Mouse (Mus musculus) liver, postnatal 0 days (tissue): ENCODE data around the gene Raet1e.
"Not testable (repeated sequence)": the region's sequence is repeated elsewhere in the genome, so short reads cannot be mapped to it uniquely, and the experiment has no call there.

Experiments
- CTCF ChIP-seq: sonication (generic); IDR thresholded peaks from 2 replicates; pipeline ENCODE4 v1.5.1; 2016; ENCODE audit warnings: antibody characterized with exemption, low read depth
- EP300 ChIP-seq: IDR thresholded peaks from 2 replicates; pipeline ENCODE4 v1.6.1; 2016; ENCODE audit warnings: antibody characterized with exemption, low read depth, mild to moderate bottlenecking

- not testable (repeated sequence) for TF ChIP-seq EP300, CTCF
Observed at GRCm38 (mm10) chr10:22153147-22153690, 5.2 kb upstream of the Raet1e start.
